ENCODE assay signal across 28 mouse cellular contexts in the genomic region with DNA sequence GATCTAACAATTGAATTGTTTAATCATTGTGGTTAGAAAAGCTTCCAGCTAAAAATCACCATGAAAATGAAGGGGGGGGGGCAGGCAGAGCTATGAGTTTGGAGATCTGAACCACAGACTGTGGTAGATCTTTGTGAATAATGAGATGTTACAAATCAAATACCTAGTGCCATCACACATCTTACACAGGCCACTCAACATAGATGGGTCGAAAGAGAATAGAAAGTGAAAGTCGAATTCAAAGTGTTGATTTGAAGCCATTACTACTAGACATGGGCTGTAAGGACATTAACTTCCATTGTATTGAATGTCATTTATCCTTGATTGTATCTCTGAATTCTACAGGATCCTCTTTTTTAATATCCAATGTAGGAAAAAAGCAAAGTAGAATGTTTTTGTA.
DNase-seq lines count a peak whose midpoint lies in the region; ATAC-seq and TF ChIP-seq lines count a peak whose summit lies in the region.
"Had no signal": no experiment of that assay in that cellular context is flagged by ENCODE, and none has a peak within 500 bp of the region (broad histone marks: within the 10 kb centered on the region; RNA-seq: fewer than 3 reads in every experiment).

No protein-coding gene starts in this region.

- DNase-seq in 416B (ENCODE audit: low read depth): peak; percentile 7
- no peak for DNase-seq in retina, embryonic 14.5 days (ENCODE audit: low spot score)
- DNase-seq in hindbrain, embryonic 10.5 days (ENCODE audit: low spot score): no peak
- DNase-seq: adrenal gland, adult 8-10 months; cerebellum, adult 9-10 months; gastrocnemius, postnatal 10 days; kidney, adult 11 months; kidney, postnatal 14 days; lung, embryonic 14.5 days; lung, postnatal 14 days; retina, postnatal 1 day; right cerebral cortex, postnatal 25 days; spleen, adult 18-20 months; thymus, adult 18-20 months; thymus, postnatal 25 days had no signal

- H3K27me3 ChIP-seq in myocyte (ENCODE audit: control insufficient read depth, insufficient read depth, insufficient read length): no peaks in the 10 kb centered on the region
- no peaks in the 10 kb centered on the region for H3K27me3 ChIP-seq in hindbrain, embryonic 10.5 days (ENCODE audit: insufficient read depth, poor library complexity, severe bottlenecking)
- H3K27me3 ChIP-seq in midbrain, embryonic 13.5 days: no peaks in the 10 kb centered on the region
- H3K27me3 ChIP-seq: embryonic facial prominence, embryonic 15.5 days; forebrain, embryonic 13.5 days; heart, embryonic 15.5 days; hindbrain, embryonic 13.5 days; limb, embryonic 12.5 days; liver, embryonic 15.5 days had no signal

- no peak for TF ChIP-seq POLR2A in myocyte (IDR thresholded peaks at IDR 0.05; ENCODE audit: insufficient read length, low read depth)

- ATAC-seq in CD4-positive, CD25-positive, alpha-beta regulatory T cell, adult 4 months: peak; percentile 82
- ATAC-seq in activated CD4-positive, CD25-positive, alpha-beta regulatory T cell, adult 4 months: peak; percentile 43
- ATAC-seq in midbrain, embryonic 13.5 days: no peak
- ATAC-seq: forebrain, embryonic 13.5 days had no signal

- H3K9me3 ChIP-seq in hindbrain, embryonic 10.5 days: no peaks in the 10 kb centered on the region
- no peaks in the 10 kb centered on the region for H3K9me3 ChIP-seq in midbrain, embryonic 13.5 days
- H3K9me3 ChIP-seq: embryonic facial prominence, embryonic 10.5 days; embryonic facial prominence, embryonic 15.5 days; forebrain, embryonic 13.5 days; heart, embryonic 15.5 days; hindbrain, embryonic 13.5 days; limb, embryonic 12.5 days; liver, embryonic 15.5 days had no signal

- H3K4me3 ChIP-seq in myocyte: no peak overlapping the region
- H3K4me3 ChIP-seq in hindbrain, embryonic 10.5 days: no peak overlapping the region
- H3K4me3 ChIP-seq in midbrain, embryonic 13.5 days (replicated peaks): no peak overlapping the region
- H3K4me3 ChIP-seq: embryonic facial prominence, embryonic 10.5 days; embryonic facial prominence, embryonic 15.5 days; forebrain, embryonic 13.5 days; heart, embryonic 15.5 days; hindbrain, embryonic 13.5 days; limb, embryonic 12.5 days; liver, embryonic 15.5 days had no signal

- H3K9ac ChIP-seq in midbrain, embryonic 13.5 days (replicated peaks): no peak overlapping the region
- H3K9ac ChIP-seq: embryonic facial prominence, embryonic 15.5 days; forebrain, embryonic 13.5 days; heart, embryonic 15.5 days; hindbrain, embryonic 13.5 days; limb, embryonic 12.5 days; liver, embryonic 15.5 days; lung, embryonic 14.5 days had no signal

- WGBS in hindbrain, embryonic 10.5 days: 88% methylated on average over 2 of the region's 2 CpGs
- WGBS in midbrain, embryonic 13.5 days: 84% methylated on average over 2 of the region's 2 CpGs

- no peak overlapping the region for H3K27ac ChIP-seq in hindbrain, embryonic 10.5 days
- H3K27ac ChIP-seq in midbrain, embryonic 13.5 days: no peak overlapping the region
- H3K27ac ChIP-seq: embryonic facial prominence, embryonic 10.5 days; embryonic facial prominence, embryonic 15.5 days; forebrain, embryonic 13.5 days; heart, embryonic 15.5 days; hindbrain, embryonic 13.5 days; limb, embryonic 12.5 days; liver, embryonic 15.5 days; stomach, postnatal 0 days had no signal

- H3ac ChIP-seq in myocyte (ENCODE audit: control insufficient read depth, insufficient read length): no peak overlapping the region

- H3K4me2 ChIP-seq in myocyte (ENCODE audit: low read depth): peak overlapping the region; percentile 18
- no peak overlapping the region for H3K4me2 ChIP-seq in midbrain, embryonic 13.5 days (replicated peaks)
- H3K4me2 ChIP-seq: embryonic facial prominence, embryonic 15.5 days; forebrain, embryonic 13.5 days; heart, embryonic 15.5 days; hindbrain, embryonic 13.5 days; limb, embryonic 12.5 days; liver, embryonic 15.5 days; lung, embryonic 14.5 days; midbrain, embryonic 11.5 days had no signal

- H3K36me3 ChIP-seq in myocyte (ENCODE audit: control insufficient read depth, insufficient read depth): no peaks in the 10 kb centered on the region
- H3K36me3 ChIP-seq in hindbrain, embryonic 10.5 days: no peaks in the 10 kb centered on the region
- H3K36me3 ChIP-seq in midbrain, embryonic 13.5 days: no peaks in the 10 kb centered on the region
- H3K36me3 ChIP-seq: embryonic facial prominence, embryonic 10.5 days; embryonic facial prominence, embryonic 15.5 days; heart, embryonic 15.5 days; hindbrain, embryonic 13.5 days; limb, embryonic 12.5 days; liver, embryonic 15.5 days had no signal

- no peaks in the 10 kb centered on the region; the same call in 1 of the 2 replicates for H3K4me1 ChIP-seq in hindbrain, embryonic 10.5 days (replicated peaks)
- H3K4me1 ChIP-seq in midbrain, embryonic 13.5 days (replicated peaks): peaks cover 5% of the 10 kb centered on the region; the same call in 1 of the 2 replicates
- H3K4me1 ChIP-seq: embryonic facial prominence, embryonic 10.5 days; embryonic facial prominence, embryonic 15.5 days; forebrain, embryonic 13.5 days; heart, embryonic 15.5 days; limb, embryonic 12.5 days; liver, embryonic 15.5 days had no signal

- no peaks in the 10 kb centered on the region for H3K79me2 ChIP-seq in myocyte (ENCODE audit: control insufficient read depth, insufficient read depth)

TF ChIP-seq in myocyte, 11 proteins besides CTCF, POLR2A, EP300 and RAD21:
- TF ChIP-seq REST (IDR thresholded peaks at IDR 0.05; ENCODE audit: insufficient read depth, insufficient read length) (no peak), CEBPB (IDR thresholded peaks at IDR 0.05; ENCODE audit: insufficient read depth, poor library complexity, severe bottlenecking) (no peak)
